Mouse (Mus musculus) liver, postnatal 0 days (tissue): Measurements from ENCODE around the gene Kmt2a. TPM values are rescaled to one million over a fixed set of nuclear protein-coding genes. Genes with fewer than 3 reads are reported as not detected.

ENCODE experiments used
- ATAC-seq: fragments of 200-750 bp; cut with Nextera tagmentation; 2 replicates; pipeline ENCODE4 v1.8.0; 2017; ENCODE audit warnings: mild to moderate bottlenecking, moderate library complexity
- DNase-seq: peaks from one replicate; pipeline ENCODE4 v3.0.0-alpha.2; 2016
- H3K27ac ChIP-seq: fragments of 300-500 bp; sonication (generic); 2 replicates; pipeline ENCODE4 v1.5.1; 2014; ENCODE audit warnings: antibody characterized with exemption, moderate library complexity, mild to moderate bottlenecking, low read depth
- H3K27me3 ChIP-seq: fragments of 300-500 bp; sonication (generic); 2 replicates; pipeline ENCODE4 v1.6.1; 2014; ENCODE audit warnings: low read length, control low read depth, mixed read lengths; ENCODE audit not compliant: insufficient read depth
- H3K36me3 ChIP-seq: fragments of 300-500 bp; sonication (generic); replicated peaks from 2 replicates; pipeline ENCODE4 v1.6.1; 2014; ENCODE audit warnings: mild to moderate bottlenecking, control low read depth, low read length, moderate library complexity, mixed read lengths; ENCODE audit not compliant: insufficient read depth
- H3K4me1 ChIP-seq: fragments of 300-500 bp; sonication (generic); 2 replicates; pipeline ENCODE4 v1.6.1; 2014; ENCODE audit warnings: antibody characterized with exemption, mild to moderate bottlenecking, control low read depth; ENCODE audit not compliant: insufficient read depth
- H3K4me2 ChIP-seq: fragments of 300-500 bp; sonication (generic); 2 replicates; pipeline ENCODE4 v1.6.1; 2014; ENCODE audit warnings: low read depth, mild to moderate bottlenecking, low read length, moderate library complexity, mixed read lengths
- H3K4me3 ChIP-seq: fragments of 300-500 bp; sonication (generic); 2 replicates; pipeline ENCODE4 v1.5.1; 2014; ENCODE audit warnings: low read depth, low read length
- H3K9ac ChIP-seq: fragments of 300-500 bp; sonication (generic); replicated peaks from 2 replicates; pipeline ENCODE4 v1.6.1; 2014; ENCODE audit warnings: mild to moderate bottlenecking, moderate library complexity
- H3K9me3 ChIP-seq: fragments of 300-500 bp; sonication (generic); 2 replicates; pipeline ENCODE4 v1.6.1; 2016; ENCODE audit warnings: mild to moderate bottlenecking, control low read depth, low read length, mixed read lengths
- CTCF ChIP-seq: sonication (generic); IDR thresholded peaks from 2 replicates; pipeline ENCODE4 v1.5.1; 2016; ENCODE audit warnings: antibody characterized with exemption, low read depth
- EP300 ChIP-seq: IDR thresholded peaks from 2 replicates; pipeline ENCODE4 v1.6.1; 2016; ENCODE audit warnings: antibody characterized with exemption, low read depth, mild to moderate bottlenecking
- whole genome bisulfite sequencing: fragments of 180-500 bp; shearing (Covaris S2); extraction: QIAGEN DNeasy Blood & Tissue Kit; methylation state at CpG from one replicate; pipeline ENCODE4 v1.1.7; 2014; ENCODE audit not compliant: insufficient replicate concordance; 5-methylcytosine and 5-hydroxymethylcytosine counted together
- polyA plus RNA-seq: library from polyadenylated mRNA; unstranded; fragments of >200 nt; fragmentation: Nextera tagmentation; extraction: Ambion mirVana; gene quantifications from 2 replicates; pipeline ENCODE4 v1.2.1, GENCODE M21; 2015

The Kmt2a gene
- polyA plus RNA-seq, 1 experiment from 2014 or later: 1.8 TPM

DNA sequence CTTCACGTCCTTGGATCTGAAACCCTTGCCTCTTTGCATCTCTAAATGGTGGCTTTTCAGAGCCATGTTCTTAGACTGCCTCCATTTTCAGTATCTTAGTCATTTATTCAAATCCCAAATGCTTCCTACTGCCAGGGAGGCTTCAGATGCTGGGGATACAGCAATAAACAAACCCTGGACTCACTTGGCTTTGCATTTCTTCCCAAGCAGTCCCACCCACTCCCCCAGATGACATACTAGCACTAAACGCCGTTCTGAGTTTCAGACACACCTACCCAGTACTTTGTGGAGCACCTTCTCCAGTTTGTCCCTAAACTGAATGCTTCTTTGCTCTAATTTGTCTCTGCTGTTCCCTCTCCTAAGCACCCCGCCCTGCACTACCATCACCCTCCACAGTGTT lies 15.9 kb upstream of the Kmt2a start:
- WGBS: 59% methylated on average over 4 of the region's 4 CpGs
- no peaks in the 10 kb centered on the region for H3K27me3 ChIP-seq
- no peaks in the 10 kb centered on the region for H3K4me1 ChIP-seq
- DNase-seq (no peak), ATAC-seq (no peak)
- no peak overlapping the region for H3K4me2 ChIP-seq
- no peaks in the 10 kb centered on the region for H3K9me3 ChIP-seq
- no peaks in the 10 kb centered on the region for H3K36me3 ChIP-seq
- TF ChIP-seq CTCF: no peak
- no peak for TF ChIP-seq EP300
- H3K9ac ChIP-seq: no peak overlapping the region
- no peak overlapping the region for H3K4me3 ChIP-seq
- no peak overlapping the region for H3K27ac ChIP-seq

GRCm38 (mm10) chr9:44892664-44893063 lies 11.6 kb upstream of the Kmt2a start:
- 60% methylated on average over 3 of the region's 3 CpGs for WGBS
- Histone ChIP-seq H3K27ac (no peak overlapping the region), H3K4me1 (no peaks in the 10 kb centered on the region), H3K9ac (no peak overlapping the region), H3K4me3 (no peak overlapping the region), H3K27me3 (no peaks in the 10 kb centered on the region), H3K9me3 (no peaks in the 10 kb centered on the region), H3K36me3 (no peaks in the 10 kb centered on the region), H3K4me2 (no peak overlapping the region)
- DNase-seq (no peak), ATAC-seq (no peak)
- TF ChIP-seq EP300 (no peak), CTCF (no peak)

DNA sequence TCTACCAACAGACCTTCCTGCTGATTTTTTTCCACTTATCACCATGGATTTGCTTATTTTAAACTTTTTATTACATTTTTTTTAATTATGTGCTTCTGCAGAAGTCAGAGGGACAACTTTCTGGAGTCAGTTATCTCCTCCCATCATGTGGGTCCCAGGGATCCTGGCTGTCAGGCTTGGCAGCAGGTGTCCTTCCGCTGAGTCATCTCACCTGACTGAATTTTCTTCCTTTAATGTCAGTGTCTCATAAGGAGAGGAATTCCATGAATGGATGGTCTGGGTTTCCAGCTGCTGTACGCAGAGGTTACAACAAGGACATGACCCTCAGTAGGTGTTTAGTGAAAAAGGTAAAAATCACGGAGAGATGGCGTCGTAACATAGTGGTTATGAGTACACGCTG lies 10.1 kb upstream of the Kmt2a start:
- no peak overlapping the region for H3K27ac ChIP-seq
- ATAC-seq (no peak), DNase-seq (no peak)
- no peak overlapping the region for H3K9ac ChIP-seq
- no peak overlapping the region for H3K4me3 ChIP-seq
- no peaks in the 10 kb centered on the region for H3K36me3 ChIP-seq
- no peaks in the 10 kb centered on the region for H3K27me3 ChIP-seq
- no peaks in the 10 kb centered on the region for H3K4me1 ChIP-seq
- no peaks in the 10 kb centered on the region for H3K9me3 ChIP-seq
- WGBS: 80% methylated on average over 6 of the region's 6 CpGs
- H3K4me2 ChIP-seq: no peak overlapping the region
- TF ChIP-seq CTCF (no peak), EP300 (no peak)

DNA sequence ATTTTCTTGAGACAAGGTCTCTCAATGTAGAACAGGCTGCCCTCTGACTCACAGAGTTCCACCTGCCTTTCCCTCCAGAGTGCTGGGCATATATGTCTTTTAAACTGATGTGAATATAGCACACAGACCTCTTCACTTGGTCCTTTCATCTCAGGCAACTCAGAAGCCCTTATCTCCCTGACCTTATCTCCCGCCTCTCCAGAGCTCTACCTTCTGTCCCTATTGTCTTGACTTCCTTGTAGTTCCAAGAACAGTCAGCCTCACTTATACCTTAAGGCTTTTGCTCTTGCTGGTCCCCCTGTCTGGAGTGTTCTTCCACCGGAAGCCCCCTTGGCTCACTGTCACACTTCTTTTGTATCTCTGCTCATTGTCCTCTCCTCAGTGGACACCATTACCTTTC lies 9.0 kb upstream of the Kmt2a start:
- H3K27ac ChIP-seq: no peak overlapping the region
- no peak for DNase-seq
- no peaks in the 10 kb centered on the region for H3K27me3 ChIP-seq
- H3K36me3 ChIP-seq: no peaks in the 10 kb centered on the region
- no peak for ATAC-seq
- H3K4me2 ChIP-seq: no peak overlapping the region
- H3K4me1 ChIP-seq: no peaks in the 10 kb centered on the region
- no peak overlapping the region for H3K9ac ChIP-seq
- H3K4me3 ChIP-seq: no peak overlapping the region
- no peaks in the 10 kb centered on the region for H3K9me3 ChIP-seq
- TF ChIP-seq EP300 (no peak), CTCF (no peak)
- 42% methylated on average over 2 of the region's 2 CpGs for WGBS

DNA sequence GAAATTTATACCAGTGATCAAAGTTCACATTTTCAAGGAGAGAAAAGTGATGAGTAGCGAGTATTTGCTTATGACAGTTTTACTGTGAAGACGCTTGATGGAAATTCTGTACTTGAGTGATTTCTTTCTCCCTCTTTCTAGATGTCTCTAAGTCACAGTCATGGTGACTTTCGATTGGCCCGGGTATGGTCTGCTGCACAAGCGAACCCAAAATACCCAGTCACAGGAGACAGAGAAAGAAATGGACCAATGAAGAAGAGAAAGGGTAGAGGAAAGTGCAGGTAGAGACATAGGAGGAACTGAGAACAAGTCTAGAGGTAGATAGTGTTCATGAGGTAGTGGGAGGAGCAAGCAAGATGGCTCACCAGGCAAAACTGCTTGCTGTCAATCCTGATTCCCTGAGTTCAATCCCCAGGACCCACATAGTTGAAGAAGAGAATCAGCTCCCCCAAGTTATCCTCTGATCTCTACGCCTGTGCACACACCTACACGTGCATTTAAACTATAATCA lies 7.1 kb upstream of the Kmt2a start:
- Histone ChIP-seq H3K4me3 (no peak overlapping the region), H3K9me3 (no peaks in the 10 kb centered on the region), H3K27ac (no peak overlapping the region), H3K9ac (no peak overlapping the region), H3K36me3 (no peaks in the 10 kb centered on the region), H3K27me3 (no peaks in the 10 kb centered on the region), H3K4me2 (no peak overlapping the region), H3K4me1 (0 out of 2 replicates have a peak, but pooled peaks cover 2% of the 10 kb centered on the region)
- no peak for ATAC-seq
- 77% methylated on average over 7 of the region's 7 CpGs for WGBS
- DNase-seq: no peak
- TF ChIP-seq CTCF (no peak), EP300 (no peak)

GRCm38 (mm10) chr9:44882981-44883569 lies 2.0 kb upstream of the Kmt2a start:
- Histone ChIP-seq H3K27ac (no peak overlapping the region), H3K4me2 (peak overlapping the region; percentile 100), H3K36me3 (no peaks in the 10 kb centered on the region), H3K27me3 (no peaks in the 10 kb centered on the region), H3K9me3 (no peaks in the 10 kb centered on the region), H3K4me3 (peak overlapping the region; percentile 91), H3K9ac (peak overlapping the region; percentile 91; the same call in 1 of the 2 replicates), H3K4me1 (peaks cover 28% of the 10 kb centered on the region)
- DNase-seq (no peak), ATAC-seq (no peak)
- 2% methylated on average over 21 of the region's 21 CpGs for WGBS
- no peak for TF ChIP-seq EP300
- TF ChIP-seq CTCF: no peak
